Mouse (Mus musculus) erythroid progenitor cell, adult 5-6 weeks (primary cell): ENCODE data around the gene Gm5105. TPM values are rescaled to one million over a fixed set of nuclear protein-coding genes. Genes with fewer than 3 reads are reported as not detected.

Experiments used
- ATAC-seq: replicated peaks from 2 replicates; pipeline ENCODE4 v1.8.0; 2016; ENCODE audit warnings: moderate number of reproducible peaks, mild to moderate bottlenecking, moderate TSS enrichment, inconsistent platforms; ENCODE audit not compliant: poor library complexity, low FRiP score, severe bottlenecking
- total RNA-seq, 2 experiments: library from RNA; stranded (forward) in 1 of 2; stranded (reverse) in 1 of 2; fragments of 150-400 nt in 1 of 2; fragments of 186-747, 209-891 nt in 1 of 2; gene quantifications; 2 replicates each; pipeline versions ENCODE4 v1.2.3 to v1.2.4; 2015 to 2017; ENCODE audit warnings: low replicate concordance in 2 of 2

Gm5105 gene
- total RNA-seq, 2 experiments from 2014 or later = not detected

DNA sequence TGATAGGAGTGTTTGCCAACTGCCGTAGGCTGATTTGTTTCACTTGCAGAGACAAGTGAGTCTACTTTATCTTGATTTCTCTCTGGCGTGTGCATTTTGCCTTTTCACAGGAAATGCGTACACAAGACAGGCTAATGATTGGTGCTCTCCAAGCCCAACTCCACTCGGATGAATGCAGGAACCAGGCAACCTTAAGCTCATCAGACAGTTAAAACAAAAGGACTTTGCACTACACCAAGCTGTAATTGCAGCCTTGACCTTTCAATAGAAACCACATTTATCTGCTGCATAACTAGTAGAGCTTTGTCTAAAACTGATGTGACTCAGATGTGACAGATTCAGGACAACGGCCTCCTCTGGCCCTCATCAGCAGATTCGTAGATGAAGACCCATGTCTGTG, 33.2 kb downstream of the Gm5105 start:
- ATAC-seq = no peak; the same call in 1 of the 2 replicates

DNA sequence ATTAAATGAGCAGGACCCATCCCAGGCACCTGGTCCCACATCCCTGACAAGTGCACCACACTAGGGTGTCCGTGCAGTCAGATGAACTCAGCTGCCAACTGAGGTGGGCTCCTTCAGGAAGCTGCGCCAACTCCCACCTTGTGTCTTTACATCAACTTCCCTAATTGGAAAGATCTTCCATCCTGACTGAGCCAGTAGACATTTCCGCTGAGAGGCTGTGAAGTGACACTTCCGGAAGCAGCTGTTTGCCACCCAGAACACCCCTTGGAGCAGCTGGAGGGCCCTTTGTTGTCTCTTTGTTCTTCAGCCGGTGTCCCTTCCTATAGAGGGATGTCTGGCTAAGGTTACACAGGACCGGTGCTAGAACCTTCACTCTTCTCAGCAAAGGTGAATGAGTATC, 36.6 kb downstream of the Gm5105 start:
- ATAC-seq = no peak

DNA sequence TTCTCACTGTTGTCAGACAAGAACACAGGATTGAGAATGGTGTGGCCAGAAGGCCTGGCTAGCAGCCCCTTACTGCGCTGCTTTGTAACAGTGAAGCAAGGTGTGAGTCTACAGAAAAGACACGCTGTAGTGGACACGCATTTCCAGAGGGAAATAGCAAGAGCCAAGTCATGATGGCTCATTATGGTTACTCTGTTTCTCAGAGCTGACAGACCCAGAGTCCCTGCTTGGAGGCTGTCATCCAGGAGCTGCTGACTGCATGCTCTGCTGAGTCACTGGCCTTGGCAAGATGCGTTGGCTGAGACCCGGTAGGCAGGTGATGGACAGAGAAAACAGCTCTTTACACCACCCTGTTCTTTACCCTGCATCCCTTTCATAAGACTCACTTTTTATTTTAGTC, 37.8 kb downstream of the Gm5105 start:
- ATAC-seq = no peak

DNA sequence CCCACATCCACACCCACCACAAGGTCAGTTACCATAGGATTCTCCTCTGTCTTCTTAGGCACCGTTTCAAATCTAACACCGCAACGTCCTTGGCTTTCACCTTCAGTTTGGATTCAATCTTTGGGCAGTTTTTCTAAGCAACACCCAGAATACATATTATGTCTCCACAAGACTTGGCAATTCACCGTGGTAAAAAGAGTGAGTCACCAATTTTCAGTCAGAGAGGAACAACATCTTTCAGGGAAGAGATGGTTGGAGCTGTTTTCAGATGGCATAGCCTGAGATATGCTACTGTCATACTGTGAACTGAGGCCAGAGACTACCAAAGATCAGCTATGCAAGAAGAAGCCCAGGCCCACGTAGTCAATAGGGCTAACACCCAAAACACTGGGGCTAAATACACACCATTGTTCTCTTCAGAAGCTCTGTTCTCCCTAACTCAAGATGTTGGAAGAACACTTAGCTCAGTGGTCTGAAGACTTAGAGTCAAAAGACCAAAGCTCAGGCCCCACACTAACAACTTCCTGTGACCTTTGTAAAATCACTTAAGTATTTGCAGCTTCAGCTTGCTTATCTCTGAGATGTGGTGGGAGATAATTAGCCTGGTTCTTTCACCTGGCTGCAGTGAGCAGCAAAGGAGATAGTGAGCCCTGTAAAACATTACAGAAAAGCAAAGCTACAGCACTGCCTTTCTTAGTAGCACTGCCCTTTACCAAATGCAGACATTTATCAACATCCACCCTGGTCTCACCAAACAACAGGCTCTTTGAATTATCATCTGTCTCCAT, 39.4 kb downstream of the Gm5105 start:
- ATAC-seq = no peak

DNA sequence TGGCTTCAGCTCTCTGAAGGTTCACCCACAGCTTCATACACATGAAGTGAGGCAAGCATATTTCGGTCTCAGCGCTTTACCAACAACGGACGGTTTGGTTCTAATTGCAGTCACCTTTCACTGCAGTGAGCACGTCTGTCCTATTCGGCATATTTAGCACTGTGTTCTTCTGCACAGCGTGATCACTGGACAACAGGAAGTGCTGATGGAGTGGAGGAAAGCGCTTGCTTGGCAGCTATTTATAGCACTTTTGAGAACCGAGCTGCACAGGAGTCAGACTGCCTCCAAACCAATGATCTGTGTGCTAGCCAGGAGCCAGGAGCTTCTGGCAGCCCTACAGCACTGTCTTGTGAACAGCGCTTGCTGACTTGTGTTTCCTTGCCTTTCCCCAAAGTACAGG, 40.9 kb downstream of the Gm5105 start:
- ATAC-seq = no peak

DNA sequence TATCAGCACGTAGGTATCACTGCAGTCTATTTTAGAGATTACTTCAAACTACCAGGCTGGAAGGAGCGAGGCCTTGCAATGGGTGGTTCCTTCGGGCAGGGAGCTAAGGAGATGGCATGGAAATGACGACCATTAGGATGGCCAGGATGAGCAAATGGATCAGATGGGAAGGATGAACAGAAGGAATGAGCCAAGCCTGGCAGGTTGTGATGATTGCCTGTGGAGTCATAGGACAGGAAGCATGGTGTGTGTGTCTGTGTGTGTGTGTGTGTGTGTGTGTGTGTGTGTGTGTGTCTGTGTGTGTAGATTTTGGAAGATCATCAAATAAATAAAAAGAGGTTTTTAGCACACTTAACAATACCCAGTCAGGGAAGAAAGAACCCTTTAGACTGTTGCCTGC, 44.5 kb downstream of the Gm5105 start:
- no peak for ATAC-seq

DNA sequence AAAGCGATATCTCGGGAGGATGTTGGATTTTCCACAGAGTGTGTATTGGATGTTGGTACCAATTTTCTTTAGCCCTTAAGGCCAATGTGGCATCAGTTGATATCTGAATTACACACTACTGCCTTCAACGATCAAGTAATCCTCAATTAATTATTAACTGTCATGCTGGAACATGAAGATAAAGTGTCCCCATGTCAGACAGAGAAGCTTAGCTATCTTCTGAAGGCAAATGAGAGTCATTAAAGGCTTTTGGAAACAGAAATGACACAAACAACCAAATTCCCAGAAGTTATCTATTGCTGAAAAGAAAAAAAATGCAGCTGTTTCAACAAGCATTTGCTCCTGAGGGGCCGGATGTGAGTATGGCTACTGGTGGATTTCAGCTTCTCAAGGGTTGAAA, 45.2 kb downstream of the Gm5105 start:
- ATAC-seq = no peak

DNA sequence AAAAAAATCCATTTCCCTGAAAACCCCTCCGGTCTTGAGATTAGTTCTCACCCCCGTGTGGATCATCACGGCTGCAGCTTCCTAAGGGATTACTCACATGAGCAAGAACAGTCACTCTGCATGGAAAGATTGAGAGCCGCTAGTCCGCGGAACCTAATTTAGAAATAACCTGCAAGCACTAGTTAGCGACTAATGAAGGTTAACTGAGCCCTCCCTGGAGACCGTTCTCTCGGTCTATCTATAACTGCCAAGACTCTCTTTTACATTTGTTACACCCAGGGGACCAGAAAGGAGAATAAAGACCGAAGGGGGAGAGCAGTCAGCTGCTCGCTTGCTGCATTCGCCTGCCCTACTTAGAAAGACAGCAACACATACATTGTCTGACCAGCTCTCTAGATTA, 50.4 kb downstream of the Gm5105 start:
- ATAC-seq = no peak

DNA sequence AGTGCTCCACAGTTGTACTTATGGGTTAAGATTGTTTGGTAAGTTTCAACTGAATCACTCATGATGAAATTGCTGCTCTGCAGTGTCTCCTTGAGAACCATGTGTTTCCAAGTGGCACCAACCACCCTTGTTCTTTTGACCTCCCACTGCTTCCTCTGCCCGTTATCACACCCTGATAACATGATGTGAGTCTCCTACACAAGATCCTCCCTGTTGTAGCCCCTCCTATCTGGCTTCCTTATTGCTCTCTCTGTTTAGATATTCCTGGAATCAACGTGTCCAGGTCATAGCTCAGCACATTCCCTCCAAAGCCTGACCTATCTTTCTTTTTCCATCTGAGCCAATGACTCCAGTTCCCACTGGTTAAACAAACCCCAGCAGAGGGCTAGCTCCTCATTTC, 52.5 kb downstream of the Gm5105 start:
- no peak for ATAC-seq

DNA sequence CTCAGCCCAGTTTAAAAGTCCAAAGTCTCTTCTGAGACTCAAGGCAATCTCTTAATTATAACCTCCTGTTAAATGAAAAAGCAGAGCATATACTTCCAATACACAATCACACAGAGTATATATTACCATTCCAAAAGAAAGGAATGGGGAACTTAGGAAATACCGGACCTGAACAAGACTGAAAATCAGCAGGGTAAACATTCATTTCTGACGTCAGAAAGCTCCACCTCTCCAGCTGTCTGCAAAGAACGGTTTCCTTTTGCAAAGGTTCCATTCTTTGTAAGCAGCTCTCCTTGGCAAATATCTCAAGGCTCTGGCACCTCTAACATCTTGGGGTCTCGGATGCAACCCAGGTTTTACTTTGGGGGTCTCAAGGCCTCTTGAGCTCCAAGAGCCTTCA, 54.8 kb downstream of the Gm5105 start:
- no peak for ATAC-seq

DNA sequence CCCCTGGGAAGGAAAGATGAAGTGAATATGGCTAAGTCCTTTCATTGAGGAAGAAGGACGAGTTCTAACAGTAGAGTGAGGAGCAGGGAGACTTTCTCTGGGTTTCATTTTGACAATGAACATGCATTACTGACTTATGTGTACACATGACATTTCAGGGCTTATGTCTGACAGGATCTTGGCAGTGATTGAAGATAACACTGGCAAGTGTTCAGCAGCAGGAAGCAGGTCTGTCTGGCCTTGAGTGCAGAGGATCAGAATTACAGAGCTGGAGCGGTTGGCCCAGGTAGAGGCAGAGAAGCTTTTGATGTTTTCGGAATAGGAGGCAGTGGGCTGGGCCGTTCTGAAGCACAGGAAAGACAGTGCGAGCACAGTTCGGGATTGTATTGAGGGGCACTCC, 59.0 kb downstream of the Gm5105 start:
- ATAC-seq = no peak

DNA sequence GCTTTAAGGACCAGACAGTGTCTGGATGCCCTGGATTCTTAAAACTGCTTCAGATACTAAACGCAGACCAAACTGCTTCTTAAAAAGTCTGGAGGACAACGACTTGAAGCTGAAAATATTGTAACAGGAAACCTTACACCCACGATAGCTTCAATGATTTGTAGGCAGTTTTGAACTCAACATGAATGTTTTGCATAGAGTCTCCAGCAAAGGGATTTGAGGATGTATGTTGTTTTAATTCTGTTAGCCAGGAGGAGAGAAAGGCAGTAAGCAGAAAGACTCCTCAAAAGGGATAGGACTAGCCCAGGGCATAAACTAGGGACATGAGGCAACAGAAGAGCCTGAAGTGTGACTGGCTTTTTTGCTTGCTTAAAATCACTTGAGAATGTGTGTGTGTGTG, 60.3 kb downstream of the Gm5105 start:
- ATAC-seq = no peak

DNA sequence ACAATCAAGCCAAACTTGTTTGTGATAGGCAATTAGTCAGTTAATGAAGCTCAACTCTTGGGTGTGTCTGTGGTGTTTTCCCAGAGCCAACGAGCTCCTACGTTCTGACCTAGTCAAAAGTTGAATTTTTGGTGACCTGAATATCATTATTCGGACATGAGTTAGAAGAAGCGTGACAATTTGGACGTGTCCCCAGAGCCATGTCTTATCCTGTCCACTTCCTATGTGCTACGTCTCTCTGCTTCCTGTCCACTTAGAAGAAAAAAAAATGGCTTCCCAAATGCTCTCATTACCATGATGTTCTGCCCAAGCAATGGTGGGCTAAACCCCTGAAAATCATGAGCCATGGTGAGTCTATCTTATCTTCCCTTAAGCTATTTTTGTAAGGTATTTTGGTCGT, 63.9 kb downstream of the Gm5105 start:
- ATAC-seq = no peak

DNA sequence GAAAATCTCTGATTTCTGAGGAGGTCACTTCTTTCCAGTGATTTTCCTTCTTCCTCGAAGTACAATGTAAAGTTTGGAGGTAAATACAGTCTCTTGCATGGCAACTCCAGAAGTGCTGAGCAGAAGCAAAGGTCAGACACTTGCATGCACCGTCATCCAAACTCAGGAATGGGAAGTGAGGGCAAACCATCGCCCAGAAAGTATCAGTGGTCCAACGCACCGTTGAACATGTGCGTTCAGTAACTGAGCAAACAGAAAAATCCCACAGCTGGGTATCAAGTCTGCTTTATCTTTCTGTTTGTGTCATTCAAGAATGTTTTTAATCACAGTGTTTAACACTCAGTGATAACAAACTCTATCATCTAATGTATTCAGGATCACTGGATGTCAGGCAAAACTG, 64.6 kb downstream of the Gm5105 start:
- ATAC-seq = no peak

DNA sequence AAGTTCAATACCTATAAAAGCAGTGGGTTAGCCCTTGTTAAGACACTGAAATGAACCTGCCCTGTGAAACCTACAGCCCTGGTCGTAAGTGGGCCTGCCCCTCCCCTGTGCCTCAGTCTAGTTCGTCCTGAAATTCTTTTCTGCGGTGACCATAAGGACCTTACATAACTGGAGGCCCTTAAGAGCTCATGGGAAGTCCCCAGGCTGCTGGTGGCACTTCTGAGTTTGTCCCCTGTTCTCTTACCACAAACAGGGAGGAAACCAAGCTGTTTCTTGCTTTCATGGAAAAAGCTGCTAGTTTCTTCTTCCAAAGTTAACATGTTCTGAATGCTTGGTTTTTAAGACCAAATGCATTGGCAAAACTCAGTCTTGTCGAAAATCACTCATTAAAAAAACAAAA, 65.3 kb downstream of the Gm5105 start:
- ATAC-seq = no peak

DNA sequence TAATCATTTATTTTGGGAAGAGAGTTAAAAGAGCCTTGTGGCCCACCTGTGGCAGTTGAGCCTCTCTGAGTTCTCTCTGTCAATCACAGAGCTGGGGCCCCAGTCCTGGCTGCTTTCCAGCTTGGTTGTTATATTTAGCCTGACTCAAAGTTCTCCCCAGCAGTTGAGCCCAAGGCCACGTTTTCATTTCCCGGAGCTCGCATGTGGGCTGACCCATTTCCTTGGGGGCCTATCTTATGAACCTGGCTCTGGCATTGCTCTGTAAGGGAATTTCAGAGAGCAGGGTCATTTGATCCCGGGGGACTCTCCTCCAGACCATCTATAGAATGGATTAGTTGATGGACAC, 66.5 kb downstream of the Gm5105 start:
- ATAC-seq = no peak

DNA sequence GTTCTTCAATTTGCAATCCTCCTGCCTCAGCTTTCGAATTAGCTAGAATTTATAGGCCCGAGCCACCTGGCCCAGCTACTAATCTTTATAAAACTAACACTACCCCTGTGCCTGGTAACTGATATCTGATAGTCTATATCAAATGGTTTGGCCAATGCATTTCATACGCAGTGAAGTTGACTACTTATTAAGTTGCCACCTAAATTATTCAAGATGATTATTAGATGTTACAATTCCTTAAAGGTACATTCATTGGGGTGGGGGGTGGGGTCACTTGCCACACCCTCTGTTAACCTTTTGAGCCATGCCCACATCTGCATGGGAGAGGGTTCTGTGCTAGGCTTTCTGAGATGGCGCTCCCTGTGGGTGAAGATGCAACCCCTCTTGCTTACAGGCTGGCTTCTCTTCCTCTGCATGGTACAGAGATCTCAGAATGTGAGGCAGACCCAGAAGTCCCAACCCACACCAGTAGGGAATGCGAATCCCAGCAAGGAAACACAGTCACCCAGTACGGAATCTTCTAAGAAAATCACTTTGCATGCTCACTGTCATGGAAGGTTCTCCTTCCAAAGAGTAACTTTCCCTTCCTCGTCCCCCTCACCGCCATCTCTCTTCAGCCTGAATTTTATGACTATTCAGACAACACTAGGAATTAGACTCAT, 67.0 kb downstream of the Gm5105 start:
- no peak for ATAC-seq

DNA sequence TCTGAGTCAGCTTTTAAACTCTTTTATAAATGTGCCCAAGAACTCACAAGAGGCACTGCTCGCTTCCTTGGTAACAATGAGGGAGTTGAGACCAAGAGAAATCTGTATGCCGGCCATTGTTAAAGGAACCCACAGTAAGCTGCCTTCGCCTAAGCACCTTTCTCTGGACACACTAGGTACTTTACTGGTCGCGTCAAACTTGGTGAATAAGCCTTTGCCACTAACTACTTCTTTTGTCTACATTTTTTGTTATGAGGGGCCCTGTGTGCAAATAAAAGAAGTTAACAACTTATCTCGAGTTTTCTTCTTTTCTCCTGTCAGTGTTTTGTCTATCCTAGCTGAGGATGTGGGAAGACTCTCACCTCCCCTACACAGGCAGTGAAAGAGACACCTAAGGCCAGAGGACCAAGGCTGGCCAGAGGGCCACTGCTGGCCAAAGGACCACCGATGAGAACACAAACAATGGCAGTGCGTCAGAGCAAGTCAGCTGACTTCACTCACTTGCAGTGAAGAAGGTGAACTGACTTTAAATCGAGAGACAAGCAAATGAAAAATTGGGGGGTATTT, 67.9 kb downstream of the Gm5105 start:
- ATAC-seq = no peak
